Mouse (Mus musculus) forebrain, embryonic 11.5 days (tissue): ENCODE measurements around the gene Tnfsf13. TPM values are rescaled to one million over a fixed set of nuclear protein-coding genes. Genes with fewer than 3 reads are reported as not detected.

ENCODE experiments used
- ATAC-seq: fragments of 200-750 bp; cut with Nextera tagmentation; replicated peaks from 2 replicates; pipeline ENCODE4 v1.8.0; 2017; ENCODE audit warnings: moderate TSS enrichment; ENCODE audit not compliant: low FRiP score
- DNase-seq: peaks from one replicate; pipeline ENCODE4 v3.0.0-alpha.2; 2017; ENCODE audit warnings: low spot score
- H3K27ac ChIP-seq: fragments of 300-500 bp; sonication (generic); 2 replicates; pipeline ENCODE4 v1.5.1; 2014; ENCODE audit warnings: low read depth, low read length
- H3K27me3 ChIP-seq: fragments of 300-500 bp; sonication (generic); 2 replicates; pipeline ENCODE4 v1.6.1; 2014; ENCODE audit warnings: mild to moderate bottlenecking, low read length, mixed read lengths; ENCODE audit not compliant: control insufficient read depth, insufficient read depth
- H3K36me3 ChIP-seq: fragments of 300-500 bp; sonication (generic); 2 replicates; pipeline ENCODE4 v1.6.1; 2014; ENCODE audit warnings: mild to moderate bottlenecking, low read length, moderate library complexity, mixed read lengths; ENCODE audit not compliant: control insufficient read depth, insufficient read depth
- H3K4me1 ChIP-seq: fragments of 300-500 bp; sonication (generic); replicated peaks from 2 replicates; pipeline ENCODE4 v1.6.1; 2014; ENCODE audit warnings: low read length, mixed read lengths; ENCODE audit not compliant: control insufficient read depth, insufficient read depth
- H3K4me2 ChIP-seq: fragments of 300-500 bp; sonication (generic); 2 replicates; pipeline ENCODE4 v1.6.1; 2014; ENCODE audit warnings: low read depth, mild to moderate bottlenecking, low read length, moderate library complexity, mixed read lengths; ENCODE audit not compliant: severe bottlenecking
- H3K4me3 ChIP-seq: fragments of 300-500 bp; sonication (generic); 2 replicates; pipeline ENCODE4 v1.5.1; 2014; ENCODE audit warnings: low read depth, low read length
- H3K9ac ChIP-seq: fragments of 300-500 bp; sonication (generic); 2 replicates; pipeline ENCODE4 v1.6.1; 2014; ENCODE audit warnings: low read length
- H3K9me3 ChIP-seq: fragments of 300-500 bp; sonication (generic); 2 replicates; pipeline ENCODE4 v1.6.1; 2016; ENCODE audit warnings: low read length, mixed read lengths; ENCODE audit not compliant: control insufficient read depth
- WGBS: fragments of 180-500 bp; shearing (Covaris S2); extraction: QIAGEN DNeasy Blood & Tissue Kit; methylation state at CpG from one replicate; pipeline ENCODE4 v1.1.7; 2014; 5-methylcytosine and 5-hydroxymethylcytosine counted together
- polyA plus RNA-seq: library from polyadenylated mRNA; unstranded; fragments of >200 nt; fragmentation: Nextera tagmentation; extraction: Ambion mirVana; gene quantifications from 2 replicates; pipeline ENCODE4 v1.2.1, GENCODE M21; 2014

The Tnfsf13 gene
- polyA plus RNA-seq, 1 experiment from 2014 or later = not detected

DNA sequence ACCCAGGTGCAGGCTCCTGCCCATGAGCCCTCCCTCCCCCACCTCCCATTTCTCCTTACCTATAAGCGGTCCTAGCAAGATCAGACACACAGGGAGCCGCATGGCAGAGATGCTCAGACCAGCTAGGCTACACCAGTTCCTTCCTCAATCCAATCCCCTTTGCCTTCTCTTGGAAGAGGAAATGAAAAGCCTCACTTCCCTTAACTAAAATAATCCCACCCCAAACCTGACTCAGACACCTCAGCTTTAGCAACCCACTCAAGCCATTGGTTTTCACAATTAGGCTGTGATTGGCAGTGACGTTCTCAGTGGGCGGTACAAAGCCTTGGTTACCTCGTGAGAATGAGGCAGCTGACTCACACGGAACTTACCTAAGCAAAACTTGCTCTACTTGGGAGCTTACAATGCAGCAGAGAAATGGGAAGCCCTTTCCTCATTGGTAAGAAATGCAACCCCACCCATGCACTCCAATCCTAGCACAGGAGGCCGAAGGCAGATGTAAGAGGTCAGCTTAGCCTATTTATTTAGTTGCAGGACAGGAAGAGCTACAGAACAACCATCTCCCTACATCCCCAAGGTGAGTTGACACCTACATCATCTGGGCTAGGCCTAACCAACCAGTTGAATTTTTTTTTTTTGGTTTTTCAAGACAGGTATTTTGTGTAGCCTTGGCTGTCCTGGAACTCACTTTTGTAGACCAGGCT is 19.5 kb downstream of the Tnfsf13 start, which contains the start of gene Cd68:
Gene Cd68, minus strand, starts transcription at position 193 of the 704 bp plus-strand sequence.
- Histone ChIP-seq H3K4me1 (peaks cover 17% of the 10 kb centered on the region; the same call in 1 of the 2 replicates), H3K9ac (no peak within 1 kb of the TSS), H3K4me2 (peak within 1 kb of the TSS; percentile 12; the same call in 1 of the 2 replicates), H3K27me3 (no peaks in the 10 kb centered on the region), H3K36me3 (peaks cover 40% of the 10 kb centered on the region), H3K4me3 (no peak within 1 kb of the TSS), H3K27ac (no peak within 1 kb of the TSS), H3K9me3 (no peaks in the 10 kb centered on the region)
- ATAC-seq (no peak), DNase-seq (no peak)
- WGBS = 35% methylated on average over 7 of the region's 7 CpGs

GRCm38 (mm10) chr11:69665457-69665960 is 20.1 kb downstream of the Tnfsf13 start:
- H3K9ac ChIP-seq = no peak overlapping the region
- no peaks in the 10 kb centered on the region for H3K9me3 ChIP-seq
- peaks cover 40% of the 10 kb centered on the region for H3K36me3 ChIP-seq
- no peak overlapping the region for H3K4me2 ChIP-seq
- no peaks in the 10 kb centered on the region for H3K27me3 ChIP-seq
- H3K4me3 ChIP-seq = no peak overlapping the region
- peaks cover 17% of the 10 kb centered on the region; the same call in 1 of the 2 replicates for H3K4me1 ChIP-seq
- 80% methylated on average over 9 of the region's 9 CpGs for WGBS
- ATAC-seq (no peak), DNase-seq (no peak)
- H3K27ac ChIP-seq = no peak overlapping the region

DNA sequence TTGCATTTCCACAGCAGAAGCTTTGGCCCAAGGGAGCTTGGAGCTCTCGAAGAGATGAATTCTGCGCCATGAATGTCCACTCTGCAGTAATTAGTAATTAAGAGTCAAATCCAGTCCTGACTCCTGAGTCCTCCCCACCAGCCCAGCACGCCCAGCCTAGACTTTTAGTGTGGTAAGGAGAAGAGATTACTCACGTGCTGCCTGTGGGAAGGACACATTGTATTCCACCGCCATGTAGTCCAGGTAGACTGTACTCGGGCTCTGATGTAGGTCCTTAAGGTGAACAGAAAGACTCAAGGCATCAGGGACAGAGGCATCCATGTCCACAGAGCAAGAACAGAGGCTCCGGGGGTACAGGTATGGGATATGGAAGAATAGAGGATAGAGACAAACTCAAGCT is 20.7 kb downstream of the Tnfsf13 start:
- DNase-seq (no peak), ATAC-seq (no peak)
- Histone ChIP-seq H3K9ac (no peak overlapping the region), H3K9me3 (no peaks in the 10 kb centered on the region), H3K27me3 (no peaks in the 10 kb centered on the region), H3K4me2 (no peak overlapping the region), H3K4me1 (peaks cover 11% of the 10 kb centered on the region; the same call in 1 of the 2 replicates), H3K36me3 (peaks cover 35% of the 10 kb centered on the region), H3K27ac (no peak overlapping the region), H3K4me3 (no peak overlapping the region)
- WGBS = 94% methylated on average over 7 of the region's 7 CpGs

- H3K27me3 ChIP-seq = no peaks in the 10 kb centered on the region
- 87% methylated on average over 6 of the region's 6 CpGs for WGBS
- H3K4me3 ChIP-seq = no peak overlapping the region
- no peak overlapping the region for H3K9ac ChIP-seq
- peaks cover 10% of the 10 kb centered on the region; the same call in 1 of the 2 replicates for H3K4me1 ChIP-seq
- no peaks in the 10 kb centered on the region for H3K9me3 ChIP-seq
- ATAC-seq (no peak), DNase-seq (no peak)
- peaks cover 26% of the 10 kb centered on the region for H3K36me3 ChIP-seq
- H3K27ac ChIP-seq = no peak overlapping the region
- H3K4me2 ChIP-seq = no peak overlapping the region
These were observed 21.8 kb downstream of the Tnfsf13 start for GRCm38 (mm10) chr11:69663795-69664194.

- Histone ChIP-seq H3K9ac (peak overlapping the region; percentile 78), H3K4me1 (peaks cover 10% of the 10 kb centered on the region; the same call in 1 of the 2 replicates), H3K4me3 (peak overlapping the region; percentile 47), H3K9me3 (no peaks in the 10 kb centered on the region), H3K4me2 (peak overlapping the region; percentile 52), H3K27ac (peak overlapping the region; percentile 96), H3K36me3 (peaks cover 23% of the 10 kb centered on the region), H3K27me3 (no peaks in the 10 kb centered on the region)
- 70% methylated on average over 13 of the region's 13 CpGs for WGBS
- no peak for DNase-seq
- peak; percentile 42 for ATAC-seq
These were observed 22.5 kb downstream of the Tnfsf13 start for GRCm38 (mm10) chr11:69662967-69663671.

DNA sequence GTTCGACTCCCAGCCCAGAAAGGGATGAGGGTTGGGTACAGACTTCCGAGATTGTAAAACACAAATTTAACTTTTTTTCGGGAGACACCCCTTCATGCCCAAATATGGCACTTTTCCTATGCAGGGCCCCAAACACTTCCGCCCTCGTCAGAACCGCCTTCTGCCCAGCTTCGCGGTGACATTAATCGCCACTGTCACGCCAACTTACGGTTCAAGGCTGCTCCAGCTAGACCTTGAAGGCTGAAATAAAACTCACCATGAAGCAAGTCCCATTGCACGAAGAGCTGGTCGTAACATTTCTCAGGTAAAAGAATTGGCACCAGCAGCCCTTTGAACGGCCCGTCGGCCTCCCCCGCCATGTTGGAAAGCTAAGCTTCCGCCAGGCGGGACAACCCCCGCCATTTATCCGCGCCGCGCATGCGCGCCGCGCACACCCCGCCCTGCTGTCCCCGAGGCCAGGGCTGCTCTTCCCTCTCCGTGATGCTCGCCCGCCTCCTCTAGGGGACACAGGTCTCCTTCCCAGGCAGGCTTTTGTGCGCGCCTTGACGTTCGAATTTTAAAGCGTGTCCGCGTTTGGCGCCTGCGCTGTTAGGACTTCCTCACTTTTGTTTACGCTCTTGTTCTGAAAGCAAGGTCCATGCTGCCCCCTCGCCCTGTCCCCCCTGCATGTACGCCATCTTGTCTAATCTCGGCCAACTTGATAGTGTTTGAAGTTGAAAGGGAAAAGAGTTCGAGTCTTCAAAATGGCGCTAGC is 23.2 kb downstream of the Tnfsf13 start, which contains the start of gene Mpdu1:
Gene Mpdu1, minus strand, starts transcription at position 430 of the 754 bp plus-strand sequence.
- Histone ChIP-seq H3K27ac (peak within 1 kb of the TSS; percentile 96), H3K4me1 (peaks cover 10% of the 10 kb centered on the region; the same call in 1 of the 2 replicates), H3K4me3 (peak within 1 kb of the TSS; percentile 47), H3K36me3 (peaks cover 18% of the 10 kb centered on the region), H3K4me2 (peak within 1 kb of the TSS; percentile 52), H3K9me3 (no peaks in the 10 kb centered on the region), H3K9ac (peak within 1 kb of the TSS; percentile 78), H3K27me3 (no peaks in the 10 kb centered on the region)
- ATAC-seq (peak; percentile 95), DNase-seq (peak; percentile 97)
- WGBS = under 1% methylated on average over 48 of the region's 48 CpGs

GRCm38 (mm10) chr11:69661221-69661881 is 24.2 kb downstream of the Tnfsf13 start:
- peaks cover 10% of the 10 kb centered on the region; the same call in 1 of the 2 replicates for H3K4me1 ChIP-seq
- peak overlapping the region; percentile 52 for H3K4me2 ChIP-seq
- peak overlapping the region; percentile 96 for H3K27ac ChIP-seq
- no peaks in the 10 kb centered on the region for H3K9me3 ChIP-seq
- no peak for DNase-seq
- H3K4me3 ChIP-seq = peak overlapping the region; percentile 47
- ATAC-seq = no peak
- peaks cover 15% of the 10 kb centered on the region for H3K36me3 ChIP-seq
- 90% methylated on average over 3 of the region's 3 CpGs for WGBS
- H3K9ac ChIP-seq = peak overlapping the region; percentile 78; the same call in 1 of the 2 replicates
- no peaks in the 10 kb centered on the region for H3K27me3 ChIP-seq
